Mouse (Mus musculus): ENCODE data around the gene Fbxl16. TPM values are rescaled to one million over a fixed set of nuclear protein-coding genes. Genes with fewer than 3 reads are reported as not detected.

The Fbxl16 gene
- polyA plus RNA-seq, 1 experiment from 2014 or later = 0.77 TPM

Other genes with a start within 250 kb of the Fbxl16 start
- 0.24 TPM for gene Sox8, start 238.4 kb upstream of the Fbxl16 start, polyA plus RNA-seq (2014; fragmentation: Illumina TruSeq; extraction: RNeasy Lipid Tissue Mini Kit (QIAGEN cat#74804); ENCODE audit: low read depth, low replicate concordance)
- gene Lmf1, start 230.0 kb upstream of the Fbxl16 start, polyA plus RNA-seq (2014; fragmentation: Illumina TruSeq; extraction: RNeasy Lipid Tissue Mini Kit (QIAGEN cat#74804); ENCODE audit: low read depth, low replicate concordance) = 0.53 TPM
- gene Gng13, start 91.9 kb upstream of the Fbxl16 start, polyA plus RNA-seq (2014; fragmentation: Illumina TruSeq; extraction: RNeasy Lipid Tissue Mini Kit (QIAGEN cat#74804); ENCODE audit: low read depth, low replicate concordance) = not detected
- gene Chtf18, start 81.7 kb upstream of the Fbxl16 start, polyA plus RNA-seq (2014; fragmentation: Illumina TruSeq; extraction: RNeasy Lipid Tissue Mini Kit (QIAGEN cat#74804); ENCODE audit: low read depth, low replicate concordance) = not detected
- not detected for gene Rpusd1, start 81.4 kb upstream of the Fbxl16 start, polyA plus RNA-seq (2014; fragmentation: Illumina TruSeq; extraction: RNeasy Lipid Tissue Mini Kit (QIAGEN cat#74804); ENCODE audit: low read depth, low replicate concordance)
- not detected for gene Mslnl, start 73.0 kb upstream of the Fbxl16 start, polyA plus RNA-seq (2014; fragmentation: Illumina TruSeq; extraction: RNeasy Lipid Tissue Mini Kit (QIAGEN cat#74804); ENCODE audit: low read depth, low replicate concordance)
- gene Msln, start 54.7 kb upstream of the Fbxl16 start, polyA plus RNA-seq (2014; fragmentation: Illumina TruSeq; extraction: RNeasy Lipid Tissue Mini Kit (QIAGEN cat#74804); ENCODE audit: low read depth, low replicate concordance) = not detected
- gene Narfl, start 35.3 kb upstream of the Fbxl16 start, polyA plus RNA-seq (2014; fragmentation: Illumina TruSeq; extraction: RNeasy Lipid Tissue Mini Kit (QIAGEN cat#74804); ENCODE audit: low read depth, low replicate concordance) = 2.3 TPM
- not detected for gene Haghl, start 23.4 kb upstream of the Fbxl16 start, polyA plus RNA-seq (2014; fragmentation: Illumina TruSeq; extraction: RNeasy Lipid Tissue Mini Kit (QIAGEN cat#74804); ENCODE audit: low read depth, low replicate concordance)
- gene Ccdc78, start 22.5 kb upstream of the Fbxl16 start, polyA plus RNA-seq (2014; fragmentation: Illumina TruSeq; extraction: RNeasy Lipid Tissue Mini Kit (QIAGEN cat#74804); ENCODE audit: low read depth, low replicate concordance) = not detected
- gene Fam173a, start 16.2 kb upstream of the Fbxl16 start, polyA plus RNA-seq (2014; fragmentation: Illumina TruSeq; extraction: RNeasy Lipid Tissue Mini Kit (QIAGEN cat#74804); ENCODE audit: low read depth, low replicate concordance) = not detected
- not detected for gene AC134908.4, start 13.4 kb upstream of the Fbxl16 start, polyA plus RNA-seq (2014; fragmentation: Illumina TruSeq; extraction: RNeasy Lipid Tissue Mini Kit (QIAGEN cat#74804); ENCODE audit: low read depth, low replicate concordance)
- gene Metrn, start 11.9 kb upstream of the Fbxl16 start, polyA plus RNA-seq (2014; fragmentation: Illumina TruSeq; extraction: RNeasy Lipid Tissue Mini Kit (QIAGEN cat#74804); ENCODE audit: low read depth, low replicate concordance) = 0.16 TPM
- not detected for gene Wdr24, start 14.5 kb downstream of the Fbxl16 start, polyA plus RNA-seq (2014; fragmentation: Illumina TruSeq; extraction: RNeasy Lipid Tissue Mini Kit (QIAGEN cat#74804); ENCODE audit: low read depth, low replicate concordance)
- gene Jmjd8, start 19.8 kb downstream of the Fbxl16 start, polyA plus RNA-seq (2014; fragmentation: Illumina TruSeq; extraction: RNeasy Lipid Tissue Mini Kit (QIAGEN cat#74804); ENCODE audit: low read depth, low replicate concordance) = 2.4 TPM
- 5.1 TPM for gene Stub1, start 24.3 kb downstream of the Fbxl16 start, polyA plus RNA-seq (2014; fragmentation: Illumina TruSeq; extraction: RNeasy Lipid Tissue Mini Kit (QIAGEN cat#74804); ENCODE audit: low read depth, low replicate concordance)
- not detected for gene Rhbdl1, start 28.2 kb downstream of the Fbxl16 start, polyA plus RNA-seq (2014; fragmentation: Illumina TruSeq; extraction: RNeasy Lipid Tissue Mini Kit (QIAGEN cat#74804); ENCODE audit: low read depth, low replicate concordance)
- gene Gm20683, start 32.7 kb downstream of the Fbxl16 start, polyA plus RNA-seq (2014; fragmentation: Illumina TruSeq; extraction: RNeasy Lipid Tissue Mini Kit (QIAGEN cat#74804); ENCODE audit: low read depth, low replicate concordance) = not detected
- 13.8 TPM for gene Rhot2, start 35.8 kb downstream of the Fbxl16 start, polyA plus RNA-seq (2014; fragmentation: Illumina TruSeq; extraction: RNeasy Lipid Tissue Mini Kit (QIAGEN cat#74804); ENCODE audit: low read depth, low replicate concordance)
- gene Wdr90, start 52.4 kb downstream of the Fbxl16 start, polyA plus RNA-seq (2014; fragmentation: Illumina TruSeq; extraction: RNeasy Lipid Tissue Mini Kit (QIAGEN cat#74804); ENCODE audit: low read depth, low replicate concordance) = 1.2 TPM
- 2.5 TPM for gene Mcrip2, start 59.7 kb downstream of the Fbxl16 start, polyA plus RNA-seq (2014; fragmentation: Illumina TruSeq; extraction: RNeasy Lipid Tissue Mini Kit (QIAGEN cat#74804); ENCODE audit: low read depth, low replicate concordance)
- gene Mettl26, start 66.0 kb downstream of the Fbxl16 start, polyA plus RNA-seq (2014; fragmentation: Illumina TruSeq; extraction: RNeasy Lipid Tissue Mini Kit (QIAGEN cat#74804); ENCODE audit: low read depth, low replicate concordance) = 56.3 TPM
- not detected for gene Wfikkn1, start 71.8 kb downstream of the Fbxl16 start, polyA plus RNA-seq (2014; fragmentation: Illumina TruSeq; extraction: RNeasy Lipid Tissue Mini Kit (QIAGEN cat#74804); ENCODE audit: low read depth, low replicate concordance)
- gene Rab40c, start 110.6 kb downstream of the Fbxl16 start, polyA plus RNA-seq (2014; fragmentation: Illumina TruSeq; extraction: RNeasy Lipid Tissue Mini Kit (QIAGEN cat#74804); ENCODE audit: low read depth, low replicate concordance) = 0.69 TPM
- gene Pigq, start 135.9 kb downstream of the Fbxl16 start, polyA plus RNA-seq (2014; fragmentation: Illumina TruSeq; extraction: RNeasy Lipid Tissue Mini Kit (QIAGEN cat#74804); ENCODE audit: low read depth, low replicate concordance) = 56.6 TPM
- 1.2 TPM for gene Nhlrc4, start 135.9 kb downstream of the Fbxl16 start, polyA plus RNA-seq (2014; fragmentation: Illumina TruSeq; extraction: RNeasy Lipid Tissue Mini Kit (QIAGEN cat#74804); ENCODE audit: low read depth, low replicate concordance)
- gene A930017K11Rik, start 143.5 kb downstream of the Fbxl16 start, polyA plus RNA-seq (2014; fragmentation: Illumina TruSeq; extraction: RNeasy Lipid Tissue Mini Kit (QIAGEN cat#74804); ENCODE audit: low read depth, low replicate concordance) = not detected
- gene Capn15, start 176.7 kb downstream of the Fbxl16 start, polyA plus RNA-seq (2014; fragmentation: Illumina TruSeq; extraction: RNeasy Lipid Tissue Mini Kit (QIAGEN cat#74804); ENCODE audit: low read depth, low replicate concordance) = 0.69 TPM

Measured in kidney, adult 10 weeks (tissue).